Mouse (Mus musculus) E14TG2a.4 (cell line): Measurements from ENCODE around the gene Gm20388.

Source experiments
- CTCF ChIP-seq: conservative IDR thresholded peaks from 2 replicates; pipeline ENCODE4 v1.5.1; 2014; ENCODE audit warnings: low read length
- NANOG ChIP-seq: IDR thresholded peaks from 2 replicates; pipeline ENCODE4 v1.6.1; 2014; ENCODE audit warnings: borderline replicate concordance, low read length, mixed read lengths
- POU5F1 ChIP-seq: IDR thresholded peaks from 2 replicates; pipeline ENCODE4 v1.6.1; 2014; ENCODE audit warnings: low read length, borderline replicate concordance

DNA sequence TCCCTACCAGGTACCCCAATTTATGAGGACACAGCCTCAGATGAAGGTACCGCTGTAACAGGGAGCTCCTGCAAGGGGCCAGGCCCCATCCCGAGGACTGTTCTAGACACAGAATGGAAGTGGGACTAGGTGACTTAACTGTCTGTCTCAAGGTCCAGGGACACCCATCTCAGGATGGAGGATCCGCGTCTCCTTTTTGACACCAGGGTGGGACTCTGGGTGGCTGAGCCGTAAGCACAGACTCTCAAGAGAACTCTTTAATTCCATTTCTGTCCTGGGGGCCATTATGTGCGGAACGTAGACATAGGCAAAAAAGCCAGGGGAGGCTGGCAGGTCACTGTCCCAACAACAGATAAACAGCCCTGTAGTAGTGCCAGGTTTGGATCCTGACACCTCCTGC, 2411.5 kb downstream of the Gm20388 start:
- TF ChIP-seq CTCF, result no peak
- no peak for TF ChIP-seq POU5F1
- TF ChIP-seq NANOG, result no peak
